Mouse (Mus musculus): ENCODE measurements around the gene Ppp1r16b.

The Ppp1r16b gene

GRCm38 (mm10) chr2:158692191-158692590 is 27.0 kb downstream of the Ppp1r16b start:
- DNase-seq (ENCODE audit: low spot score): no peak

- no peak for DNase-seq (ENCODE audit: low spot score)
Observed at GRCm38 (mm10) chr2:158695811-158696210, 30.6 kb downstream of the Ppp1r16b start.

DNA sequence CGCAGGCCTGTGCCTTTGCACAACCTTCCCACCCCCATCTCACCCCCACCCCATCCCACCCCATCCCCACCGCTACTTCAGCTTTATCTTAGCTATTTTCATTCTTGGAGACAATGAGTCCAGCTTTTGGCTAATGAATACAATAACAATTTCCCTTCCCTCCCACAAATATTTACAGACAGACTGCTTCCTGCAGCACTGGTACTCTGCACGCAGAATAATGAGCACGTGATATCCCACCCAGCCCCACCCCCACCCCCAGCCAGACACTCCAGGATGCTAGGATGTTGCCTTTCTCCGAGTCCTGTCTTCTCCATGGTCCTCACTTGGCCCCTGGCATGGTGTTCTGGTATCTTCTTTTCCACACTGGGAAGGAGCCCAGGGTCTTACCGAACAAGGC is 31.3 kb downstream of the Ppp1r16b start:
- DNase-seq (ENCODE audit: low spot score): no peak

DNA sequence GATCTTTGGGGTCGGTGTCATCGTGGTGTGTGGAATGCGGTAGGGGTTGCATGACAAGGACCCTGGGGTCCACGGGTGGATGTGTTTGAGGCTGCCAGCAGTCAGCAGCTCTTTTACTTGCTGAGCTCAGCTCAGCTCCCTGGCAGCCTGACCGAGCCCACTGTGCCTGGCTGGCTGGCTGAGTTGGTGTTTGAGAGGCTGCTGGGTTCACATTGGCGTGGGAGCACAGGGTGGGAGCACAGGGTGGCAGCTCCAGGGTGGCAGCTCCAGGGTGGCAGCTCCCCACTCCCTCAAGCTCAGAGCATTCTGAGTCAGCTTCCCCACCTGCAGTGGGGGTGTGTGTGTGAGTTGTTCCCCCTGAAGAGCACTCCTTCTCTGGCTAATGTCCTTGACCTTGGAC is 34.7 kb downstream of the Ppp1r16b start:
- DNase-seq (ENCODE audit: low spot score): no peak

DNA sequence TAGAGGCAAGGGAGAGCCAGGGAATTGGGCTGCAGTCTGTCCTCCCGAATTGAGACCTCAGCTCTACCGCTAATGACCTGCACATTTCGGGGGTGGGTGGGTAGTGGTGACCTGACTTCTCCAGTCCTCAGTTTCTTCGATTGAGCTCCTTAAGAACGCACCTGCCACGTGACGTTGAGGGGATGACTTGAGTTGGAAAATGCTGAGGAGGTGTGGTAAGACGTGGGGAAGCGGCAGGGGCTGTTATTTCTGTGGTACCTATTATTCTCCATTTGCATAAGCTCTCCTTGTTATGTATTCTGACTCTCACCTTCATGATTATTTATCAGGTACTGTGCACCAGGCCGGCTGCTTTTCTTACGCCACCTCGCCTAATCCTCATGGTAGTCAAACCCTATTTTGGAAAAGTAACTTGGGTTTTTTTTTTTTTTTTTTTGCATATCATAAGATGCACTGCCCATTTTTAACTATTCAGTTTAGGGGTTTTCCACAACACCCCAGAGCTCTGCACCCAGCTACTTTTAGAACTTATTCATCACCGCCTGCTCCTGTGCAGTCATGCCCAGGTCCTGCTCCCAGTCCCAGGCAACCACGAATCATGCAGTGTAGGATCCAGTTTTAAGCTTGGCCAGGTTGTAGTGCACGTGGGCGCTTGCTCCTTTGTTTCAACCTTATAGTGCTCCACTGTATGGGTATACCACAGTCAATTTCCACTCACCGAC is 35.5 kb downstream of the Ppp1r16b start:
- no peak for DNase-seq (ENCODE audit: low spot score)

DNA sequence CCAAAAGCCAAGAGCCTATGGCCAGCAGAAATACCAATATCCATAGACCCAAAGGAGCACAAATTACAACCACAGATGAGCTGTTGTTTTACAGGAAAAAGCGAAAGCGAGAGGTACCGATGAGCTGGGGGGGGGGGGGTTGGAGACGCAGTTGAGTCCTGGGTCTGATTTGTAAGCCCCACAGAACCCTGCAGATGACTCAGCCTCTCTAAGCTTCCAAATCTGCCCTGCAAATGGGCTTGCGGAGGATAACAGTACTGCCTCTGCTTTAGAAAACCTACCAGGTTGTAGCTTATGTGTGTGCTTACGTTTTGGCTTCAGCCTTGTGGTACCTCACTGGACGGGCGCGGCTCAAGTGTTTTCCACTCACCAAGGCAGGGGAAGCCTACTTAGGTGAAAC is 36.3 kb downstream of the Ppp1r16b start:
- DNase-seq (ENCODE audit: low spot score): no peak

- no peak for DNase-seq (ENCODE audit: low spot score)
Observed at GRCm38 (mm10) chr2:158702176-158702575, 37.0 kb downstream of the Ppp1r16b start.

DNA sequence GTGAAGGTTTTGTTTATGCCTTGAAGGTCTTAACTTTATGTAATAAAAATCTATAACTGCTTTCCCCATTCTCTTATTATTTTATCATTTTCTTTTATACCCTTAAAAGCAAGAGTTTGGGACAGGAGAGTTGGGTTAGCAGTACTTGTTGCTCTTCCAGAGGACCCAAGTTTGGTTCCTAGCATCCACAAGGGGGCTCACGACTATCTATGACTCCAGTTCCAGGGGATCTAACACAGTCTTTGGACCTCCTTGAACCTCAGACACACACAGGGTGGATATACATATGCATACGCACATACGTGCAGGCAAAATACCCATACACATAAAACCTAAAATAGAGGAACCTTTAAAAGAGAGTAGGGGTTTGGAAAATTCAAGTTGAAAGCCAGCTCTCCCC is 39.5 kb downstream of the Ppp1r16b start:
- no peak for DNase-seq (ENCODE audit: low spot score)

- DNase-seq (ENCODE audit: low spot score): no peak
Observed at GRCm38 (mm10) chr2:158705529-158705928, 40.3 kb downstream of the Ppp1r16b start.

GRCm38 (mm10) chr2:158706704-158707408 is 41.7 kb downstream of the Ppp1r16b start:
- no peak for DNase-seq (ENCODE audit: low spot score)

DNA sequence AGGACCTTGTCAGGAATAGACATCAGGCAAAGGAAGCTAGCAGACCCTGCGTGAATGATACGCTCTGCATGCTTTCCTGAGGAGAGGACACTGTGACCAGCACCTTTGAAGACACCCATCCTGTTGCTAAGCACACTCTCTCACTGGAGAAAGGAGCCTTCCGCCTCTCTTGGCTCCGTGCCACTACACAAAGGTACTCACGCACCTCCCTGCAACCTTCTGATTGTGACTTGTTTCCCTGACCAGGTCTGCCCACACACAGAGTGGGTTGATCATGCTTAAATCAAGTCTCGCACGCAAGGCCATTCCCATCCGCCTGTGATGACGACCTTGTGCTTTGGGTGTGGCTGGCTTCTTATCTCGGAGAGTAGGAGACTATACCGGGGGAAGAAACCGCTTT is 42.9 kb downstream of the Ppp1r16b start:
- no peak for DNase-seq (ENCODE audit: low spot score)

- DNase-seq (ENCODE audit: low spot score): no peak
Observed at GRCm38 (mm10) chr2:158711929-158712751, 46.9 kb downstream of the Ppp1r16b start.

- DNase-seq (ENCODE audit: low spot score): no peak
Observed at GRCm38 (mm10) chr2:158714826-158715225, 49.6 kb downstream of the Ppp1r16b start.

DNA sequence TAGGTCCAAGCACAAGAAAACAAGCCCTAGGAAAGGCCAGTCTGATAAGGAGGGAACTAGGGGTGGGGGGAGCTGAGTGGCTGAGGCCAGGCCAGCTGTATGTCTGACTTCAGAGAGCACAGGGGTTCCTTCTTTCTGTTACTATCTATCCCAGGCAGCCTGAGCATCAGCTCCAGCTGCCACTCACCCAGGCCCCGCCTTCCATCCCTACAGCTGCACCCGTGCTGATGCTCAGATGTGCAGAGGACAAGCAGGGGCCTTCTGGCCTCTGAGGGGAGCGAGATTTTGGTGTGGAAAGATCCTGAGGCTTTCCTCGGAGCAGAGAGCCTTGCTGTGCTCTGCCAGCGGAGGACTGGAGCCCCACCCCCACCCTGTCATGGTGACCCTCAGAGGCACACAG is 50.9 kb downstream of the Ppp1r16b start:
- no peak for DNase-seq (ENCODE audit: low spot score)

GRCm38 (mm10) chr2:158717551-158718418 is 52.6 kb downstream of the Ppp1r16b start:
- no peak for DNase-seq (ENCODE audit: low spot score)

GRCm38 (mm10) chr2:158718816-158719549 is 53.8 kb downstream of the Ppp1r16b start:
- peak; percentile 51 for DNase-seq (ENCODE audit: low spot score)

DNA sequence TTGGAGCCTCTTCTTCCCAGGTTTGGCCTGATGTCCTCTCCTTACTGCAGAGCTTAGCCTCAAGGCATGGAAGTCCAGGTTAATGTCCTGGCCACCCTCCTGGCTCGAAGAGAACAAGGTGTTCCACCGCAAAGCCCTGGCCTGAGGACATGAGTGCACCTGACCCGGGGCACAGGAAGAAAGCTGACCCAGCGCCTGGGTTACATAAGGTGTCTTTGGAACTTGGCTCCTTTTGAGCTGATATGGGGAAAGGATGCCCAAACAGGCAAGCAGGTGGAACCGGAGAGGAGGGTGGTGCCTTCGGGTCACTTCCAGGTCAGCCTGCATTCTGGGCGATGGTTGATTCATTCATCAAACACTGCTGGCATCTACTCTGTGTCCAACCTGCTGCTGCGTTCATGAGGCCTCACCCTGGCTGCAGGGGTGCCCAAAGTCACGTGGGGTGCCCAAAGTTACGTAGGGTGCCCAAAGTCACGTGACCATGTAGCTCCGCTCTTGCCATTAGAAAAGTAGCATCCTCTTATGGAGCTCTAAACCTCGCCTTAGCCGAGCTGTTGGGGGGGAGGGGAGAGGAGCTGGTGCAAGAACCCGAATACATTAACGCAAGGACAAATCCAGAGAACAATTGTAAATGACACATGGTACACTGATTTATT is 55.6 kb downstream of the Ppp1r16b start:
- no peak for DNase-seq (ENCODE audit: low spot score)

DNA sequence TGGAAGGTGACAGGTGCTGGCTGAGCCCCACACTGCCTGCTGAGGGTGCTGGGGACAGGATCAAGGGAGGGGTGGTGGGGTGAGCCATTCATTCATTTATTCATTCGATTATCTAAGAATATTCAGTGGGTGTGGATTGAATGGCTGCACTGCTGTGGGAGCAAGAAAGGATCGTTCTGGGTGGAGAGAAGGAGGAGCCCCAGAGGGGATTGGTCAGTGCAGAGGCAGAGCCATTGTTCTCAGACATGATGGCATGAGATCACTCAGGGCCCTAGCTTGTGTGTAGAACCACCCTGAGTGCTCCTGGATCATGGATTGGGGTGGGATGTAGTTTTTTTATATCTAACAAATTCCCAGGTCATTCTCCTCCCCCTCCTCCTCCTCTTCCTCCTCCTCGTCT is 56.3 kb downstream of the Ppp1r16b start:
- DNase-seq (ENCODE audit: low spot score): no peak

DNA sequence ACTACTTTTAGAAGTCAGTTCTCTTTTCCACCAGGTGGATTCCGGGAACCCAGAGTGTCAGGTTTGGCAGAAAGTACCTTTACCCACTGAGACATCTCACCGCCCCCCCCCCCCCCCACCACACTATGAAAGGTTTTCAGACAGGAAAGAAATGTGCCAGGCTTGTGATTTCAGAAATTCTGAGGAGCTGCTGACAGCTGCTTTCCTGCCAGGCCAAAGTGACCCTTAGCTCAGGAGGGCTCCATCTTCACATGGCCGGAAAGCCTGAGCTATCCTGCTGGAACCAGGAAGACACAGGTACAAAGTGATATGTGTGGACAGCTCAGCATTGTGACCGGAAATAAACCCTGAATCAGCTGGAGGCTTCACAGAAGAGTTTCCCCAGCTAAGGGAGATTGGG is 56.9 kb downstream of the Ppp1r16b start:
- DNase-seq (ENCODE audit: low spot score): no peak

DNA sequence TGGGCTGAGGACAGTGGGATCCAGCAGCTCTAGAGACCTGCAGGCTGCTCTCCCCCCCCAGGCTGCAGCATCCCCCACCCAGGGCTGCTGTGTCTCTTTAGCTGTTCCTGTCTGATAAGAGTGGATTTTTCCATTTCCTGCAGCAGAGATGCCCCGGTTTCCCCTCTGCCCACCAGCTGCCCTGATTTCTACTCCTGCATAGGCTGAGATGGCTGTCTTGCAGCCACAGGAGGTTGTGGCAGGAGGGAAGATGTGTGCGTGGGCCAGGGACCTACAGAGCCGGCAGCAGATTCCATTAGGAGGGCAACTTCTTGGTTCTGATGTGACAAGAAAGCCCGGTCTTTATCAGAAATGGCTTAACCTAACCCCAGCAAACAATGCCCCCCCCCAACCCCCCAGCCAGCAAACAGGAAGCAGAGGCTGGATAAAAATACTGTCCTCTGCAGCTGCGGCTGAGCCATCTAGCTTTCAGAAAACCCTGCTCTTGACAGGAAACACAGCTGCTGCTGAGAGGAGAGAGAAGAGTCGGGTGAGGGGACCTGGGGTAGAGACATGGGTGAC is 57.9 kb downstream of the Ppp1r16b start:
- no peak for DNase-seq (ENCODE audit: low spot score)
